Mouse (Mus musculus): ENCODE data around the gene Dpm3. TPM values are rescaled to one million over a fixed set of nuclear protein-coding genes. Genes with fewer than 3 reads are reported as not detected.

The Dpm3 gene
- polyA plus RNA-seq, 1 experiment from 2014 or later = 152 TPM

DNA sequence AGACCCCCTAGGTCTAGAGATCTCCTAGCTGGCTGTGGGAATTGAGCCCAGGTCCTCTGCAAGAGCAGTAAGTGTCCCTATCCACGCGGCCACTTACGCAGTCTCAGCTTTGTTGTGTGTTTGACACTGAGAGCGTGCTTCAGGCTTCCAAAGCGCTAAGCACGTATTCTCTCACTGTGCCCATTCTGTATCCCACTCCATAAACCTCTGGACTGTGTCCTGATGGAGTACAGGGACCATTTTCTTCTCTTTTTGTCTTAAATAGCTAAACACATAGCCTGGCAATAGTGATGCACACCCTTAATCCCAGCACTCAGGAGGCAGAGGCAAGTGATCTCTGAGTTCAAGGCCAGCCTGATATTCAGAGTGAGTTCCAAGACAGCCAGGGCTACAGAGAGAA lies 39.8 kb downstream of the Dpm3 start:
- WGBS = 91% methylated on average over 6 of the region's 6 CpGs
- DNase-seq (ENCODE audit: low spot score) (no peak), ATAC-seq (ENCODE audit: low FRiP score, low TSS enrichment) (no peak)
- H3K27ac ChIP-seq (replicated peaks) = no peak overlapping the region
- no peak overlapping the region for H3K9ac ChIP-seq (ENCODE audit: low read length)
- H3K27me3 ChIP-seq (ENCODE audit: control insufficient read depth, insufficient read depth, low read length) = no peaks in the 10 kb centered on the region
- H3K36me3 ChIP-seq (ENCODE audit: control insufficient read depth, insufficient read depth, low read length) = no peaks in the 10 kb centered on the region
- H3K4me2 ChIP-seq (replicated peaks; ENCODE audit: low read depth) = no peak overlapping the region
- no peaks in the 10 kb centered on the region for H3K9me3 ChIP-seq (ENCODE audit: control insufficient read depth, low read length)
- no peak overlapping the region for H3K4me3 ChIP-seq (ENCODE audit: low read depth, low read length)
- TF ChIP-seq EP300 (optimal IDR thresholded peaks at IDR 0.05) (no peak), CTCF (IDR thresholded peaks at IDR 0.05; ENCODE audit: low read depth) (no peak)
- H3K4me1 ChIP-seq (replicated peaks; ENCODE audit: control insufficient read depth, insufficient read depth) = no peaks in the 10 kb centered on the region

DNA sequence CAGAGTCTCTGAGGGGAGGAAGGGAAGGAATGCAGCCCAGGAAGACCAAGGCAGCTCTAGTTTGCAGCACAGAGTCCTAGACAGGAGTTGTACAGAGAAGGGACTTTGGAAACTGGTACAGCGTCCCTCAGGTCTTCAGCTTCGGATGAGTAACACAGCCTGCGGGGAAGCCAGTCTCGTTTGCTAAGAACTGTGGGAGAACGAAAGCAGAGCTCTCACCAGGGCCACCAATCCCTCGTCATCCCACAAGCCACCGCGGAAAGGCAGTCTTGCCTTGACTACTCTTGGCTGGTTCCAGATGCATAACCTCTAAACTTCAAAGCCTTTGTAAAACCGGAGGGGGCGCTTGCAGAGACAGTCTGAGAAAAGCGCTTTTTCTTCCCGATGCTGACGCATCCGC lies 40.3 kb downstream of the Dpm3 start:
- H3K4me2 ChIP-seq (replicated peaks; ENCODE audit: low read depth) = peak overlapping the region; percentile 48
- peak overlapping the region; percentile 20; the same call in 1 of the 2 replicates for H3K4me3 ChIP-seq (ENCODE audit: low read depth, low read length)
- peak overlapping the region; percentile 32; the same call in 1 of the 2 replicates for H3K9ac ChIP-seq (ENCODE audit: low read length)
- no peak overlapping the region for H3K27ac ChIP-seq (replicated peaks)
- no peaks in the 10 kb centered on the region for H3K36me3 ChIP-seq (ENCODE audit: control insufficient read depth, insufficient read depth, low read length)
- WGBS = 2% methylated on average over 14 of the region's 14 CpGs
- H3K4me1 ChIP-seq (replicated peaks; ENCODE audit: control insufficient read depth, insufficient read depth) = no peaks in the 10 kb centered on the region
- TF ChIP-seq CTCF (IDR thresholded peaks at IDR 0.05; ENCODE audit: low read depth) = peak; percentile 43
- TF ChIP-seq EP300 (optimal IDR thresholded peaks at IDR 0.05) = no peak
- H3K9me3 ChIP-seq (ENCODE audit: control insufficient read depth, low read length) = no peaks in the 10 kb centered on the region
- no peak; the same call in 1 of the 2 replicates for ATAC-seq (ENCODE audit: low FRiP score, low TSS enrichment)
- peak; percentile 41 for DNase-seq (ENCODE audit: low spot score)
- no peaks in the 10 kb centered on the region for H3K27me3 ChIP-seq (ENCODE audit: control insufficient read depth, insufficient read depth, low read length)

DNA sequence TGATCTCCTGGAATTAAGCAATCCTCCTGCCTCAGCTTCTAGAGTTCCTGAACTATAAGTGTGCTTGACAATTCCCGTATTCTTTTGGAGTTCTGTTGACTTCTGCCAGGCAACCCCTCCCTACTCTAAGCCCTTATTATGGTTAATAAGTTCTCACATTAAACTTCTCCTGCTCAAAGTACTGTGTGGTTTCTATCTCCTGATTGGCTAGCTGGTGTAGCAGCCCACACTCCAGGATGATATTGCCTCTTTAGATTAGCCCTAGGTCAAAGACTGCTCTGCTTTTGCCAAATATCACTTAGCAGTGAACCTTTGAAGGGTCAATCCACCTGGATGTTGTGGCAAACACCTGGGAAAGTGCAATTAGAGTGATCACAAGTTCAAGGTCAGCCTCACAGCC lies 40.9 kb downstream of the Dpm3 start:
- Histone ChIP-seq H3K4me1 (replicated peaks; ENCODE audit: control insufficient read depth, insufficient read depth) (no peaks in the 10 kb centered on the region), H3K36me3 (ENCODE audit: control insufficient read depth, insufficient read depth, low read length) (no peaks in the 10 kb centered on the region), H3K4me3 (ENCODE audit: low read depth, low read length) (peak overlapping the region; percentile 20; the same call in 1 of the 2 replicates), H3K4me2 (replicated peaks; ENCODE audit: low read depth) (peak overlapping the region; percentile 48; the same call in 1 of the 2 replicates), H3K9ac (ENCODE audit: low read length) (peak overlapping the region; percentile 35; the same call in 1 of the 2 replicates), H3K27ac (replicated peaks) (no peak overlapping the region), H3K9me3 (ENCODE audit: control insufficient read depth, low read length) (no peaks in the 10 kb centered on the region), H3K27me3 (ENCODE audit: control insufficient read depth, insufficient read depth, low read length) (no peaks in the 10 kb centered on the region)
- no peak for DNase-seq (ENCODE audit: low spot score)
- WGBS = 26% methylated on average over 1 of the region's 1 CpGs
- TF ChIP-seq EP300 (optimal IDR thresholded peaks at IDR 0.05) (no peak), CTCF (IDR thresholded peaks at IDR 0.05; ENCODE audit: low read depth) (no peak)
- ATAC-seq (ENCODE audit: low FRiP score, low TSS enrichment) = no peak

DNA sequence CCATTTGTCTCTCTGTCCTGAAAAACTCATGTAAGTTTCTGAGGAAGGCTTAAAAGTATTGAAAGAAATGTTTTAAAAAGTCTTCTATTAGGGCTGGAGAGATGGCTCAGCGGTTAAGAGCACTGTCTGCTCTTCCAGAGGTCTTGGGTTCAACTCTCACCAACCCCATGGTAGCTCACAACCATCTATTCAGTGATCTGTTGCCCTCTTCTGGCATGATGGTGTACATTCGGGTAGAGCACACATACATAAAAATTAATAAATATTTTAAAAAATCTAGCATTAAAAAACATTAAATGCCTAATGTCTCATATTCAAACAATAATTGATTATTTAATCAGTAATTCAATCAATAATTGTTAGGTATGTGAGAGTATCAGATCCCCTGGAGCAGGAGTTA lies 41.4 kb downstream of the Dpm3 start:
- H3K36me3 ChIP-seq (ENCODE audit: control insufficient read depth, insufficient read depth, low read length) = no peaks in the 10 kb centered on the region
- H3K9me3 ChIP-seq (ENCODE audit: control insufficient read depth, low read length) = no peaks in the 10 kb centered on the region
- WGBS = 71% methylated on average over 2 of the region's 2 CpGs
- TF ChIP-seq EP300 (optimal IDR thresholded peaks at IDR 0.05) (no peak), CTCF (IDR thresholded peaks at IDR 0.05; ENCODE audit: low read depth) (peak; percentile 50)
- no peak overlapping the region for H3K27ac ChIP-seq (replicated peaks)
- DNase-seq (ENCODE audit: low spot score) (no peak), ATAC-seq (ENCODE audit: low FRiP score, low TSS enrichment) (no peak)
- no peak overlapping the region; the same call in 1 of the 2 replicates for H3K9ac ChIP-seq (ENCODE audit: low read length)
- no peak overlapping the region for H3K4me2 ChIP-seq (replicated peaks; ENCODE audit: low read depth)
- no peak overlapping the region for H3K4me3 ChIP-seq (ENCODE audit: low read depth, low read length)
- H3K27me3 ChIP-seq (ENCODE audit: control insufficient read depth, insufficient read depth, low read length) = no peaks in the 10 kb centered on the region
- no peaks in the 10 kb centered on the region for H3K4me1 ChIP-seq (replicated peaks; ENCODE audit: control insufficient read depth, insufficient read depth)

DNA sequence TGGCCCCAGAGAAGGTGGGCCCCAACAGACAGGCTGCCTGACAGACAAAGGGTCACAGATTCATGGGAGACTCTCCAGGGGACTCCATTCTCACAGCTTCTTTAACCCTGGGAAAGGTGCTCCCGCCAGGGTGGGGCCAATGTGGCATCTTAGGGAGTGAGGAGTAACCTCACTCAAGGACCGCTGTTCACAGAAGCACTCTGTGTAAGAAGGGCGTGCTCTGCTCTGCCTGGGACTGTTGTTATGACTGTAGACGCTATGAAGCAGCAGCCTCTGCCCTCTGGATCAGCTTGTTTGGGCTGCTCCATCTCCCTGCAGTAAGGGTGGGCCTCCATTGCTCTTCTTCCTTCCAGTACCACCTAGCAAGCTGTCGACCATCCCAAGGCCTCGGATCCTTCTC lies 45.3 kb downstream of the Dpm3 start:
- Histone ChIP-seq H3K27me3 (ENCODE audit: control insufficient read depth, insufficient read depth, low read length) (no peaks in the 10 kb centered on the region), H3K4me2 (replicated peaks; ENCODE audit: low read depth) (no peak overlapping the region), H3K4me1 (replicated peaks; ENCODE audit: control insufficient read depth, insufficient read depth) (no peaks in the 10 kb centered on the region), H3K9ac (ENCODE audit: low read length) (no peak overlapping the region), H3K36me3 (ENCODE audit: control insufficient read depth, insufficient read depth, low read length) (no peaks in the 10 kb centered on the region), H3K4me3 (ENCODE audit: low read depth, low read length) (no peak overlapping the region), H3K9me3 (ENCODE audit: control insufficient read depth, low read length) (no peaks in the 10 kb centered on the region), H3K27ac (replicated peaks) (no peak overlapping the region)
- no peak for DNase-seq (ENCODE audit: low spot score)
- ATAC-seq (ENCODE audit: low FRiP score, low TSS enrichment) = no peak
- no peak for TF ChIP-seq CTCF (IDR thresholded peaks at IDR 0.05; ENCODE audit: low read depth)
- TF ChIP-seq EP300 (optimal IDR thresholded peaks at IDR 0.05) = no peak
- WGBS = 42% methylated on average over 6 of the region's 6 CpGs

DNA sequence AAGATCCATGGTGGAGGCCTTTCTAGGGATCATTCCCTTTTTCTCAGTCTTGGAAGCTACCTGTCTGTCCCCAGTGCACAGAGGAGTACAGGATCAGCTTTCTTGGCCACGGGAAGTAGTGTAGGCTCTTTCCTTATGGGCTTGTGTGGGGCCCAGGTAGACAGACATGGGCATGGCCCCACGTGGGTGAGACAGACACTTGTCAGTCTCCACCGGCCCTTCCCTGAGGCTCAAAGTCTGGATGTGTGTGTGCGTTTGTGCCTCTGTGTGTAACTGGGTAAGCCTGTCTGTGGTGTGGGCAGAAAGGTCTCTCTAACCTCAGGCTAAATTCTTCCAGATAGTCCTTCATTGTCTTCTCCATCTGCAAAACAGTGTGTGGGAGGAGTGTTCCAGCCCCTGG lies 45.9 kb downstream of the Dpm3 start:
- ATAC-seq (ENCODE audit: low FRiP score, low TSS enrichment) = no peak
- TF ChIP-seq CTCF (IDR thresholded peaks at IDR 0.05; ENCODE audit: low read depth) = no peak
- Histone ChIP-seq H3K27me3 (ENCODE audit: control insufficient read depth, insufficient read depth, low read length) (no peaks in the 10 kb centered on the region), H3K4me1 (replicated peaks; ENCODE audit: control insufficient read depth, insufficient read depth) (no peaks in the 10 kb centered on the region), H3K9me3 (ENCODE audit: control insufficient read depth, low read length) (no peaks in the 10 kb centered on the region), H3K9ac (ENCODE audit: low read length) (no peak overlapping the region), H3K4me3 (ENCODE audit: low read depth, low read length) (no peak overlapping the region), H3K36me3 (ENCODE audit: control insufficient read depth, insufficient read depth, low read length) (no peaks in the 10 kb centered on the region), H3K4me2 (replicated peaks; ENCODE audit: low read depth) (no peak overlapping the region), H3K27ac (replicated peaks) (no peak overlapping the region)
- DNase-seq (ENCODE audit: low spot score) = no peak
- 61% methylated on average over 4 of the region's 4 CpGs for WGBS
